ENCODE assay signal across 25 mouse cellular contexts in the genomic region with DNA sequence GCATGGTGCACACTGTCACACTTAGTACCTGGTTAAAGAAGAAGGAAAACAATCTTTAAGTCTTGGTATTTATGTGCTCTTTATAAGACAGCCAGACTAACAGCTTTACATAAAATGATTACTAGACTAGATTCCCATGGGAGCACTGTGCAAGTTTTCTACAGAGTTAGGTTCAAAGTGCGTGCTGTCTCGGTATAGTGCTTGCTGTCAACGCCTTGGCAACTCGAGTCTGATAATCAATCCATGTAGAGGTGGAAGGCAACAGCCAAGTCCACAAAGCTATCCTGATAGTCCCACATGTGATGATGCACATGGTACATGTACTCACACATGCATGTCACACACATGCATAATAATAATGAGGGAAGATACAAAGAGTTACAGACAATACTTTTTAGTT. TPM values are rescaled to one million over a fixed set of nuclear protein-coding genes. Genes with fewer than 3 reads are reported as not detected.
DNase-seq lines count a peak whose midpoint lies in the region; ATAC-seq and TF ChIP-seq lines count a peak whose summit lies in the region.
"Had no signal": no experiment of that assay in that cellular context is flagged by ENCODE, and none has a peak within 500 bp of the region (broad histone marks: within the 10 kb centered on the region; RNA-seq: fewer than 3 reads in every experiment).

No protein-coding gene starts in this region.

- TF ChIP-seq POLR2A in liver, adult 2 months (IDR thresholded peaks at IDR 0.05; ENCODE audit: extremely low read depth, insufficient read depth, low read length): no peak

- peaks cover 37% of the 10 kb centered on the region for H3K36me3 ChIP-seq in hindbrain, embryonic 15.5 days
- peaks cover 35% of the 10 kb centered on the region for H3K36me3 ChIP-seq in hindbrain, embryonic 12.5 days
- peaks cover 23% of the 10 kb centered on the region for H3K36me3 ChIP-seq in liver, adult 2 months (ENCODE audit: control insufficient read depth, insufficient read depth, low read length)
- peaks cover 14% of the 10 kb centered on the region for H3K36me3 ChIP-seq in intestine, embryonic 15.5 days
- peaks cover 34% of the 10 kb centered on the region for H3K36me3 ChIP-seq in intestine, postnatal 0 days (ENCODE audit: control insufficient read depth, insufficient read depth)
- peaks cover 33% of the 10 kb centered on the region for H3K36me3 ChIP-seq in midbrain, embryonic 14.5 days (ENCODE audit: control insufficient read depth, insufficient read depth, low read length)

- no peak overlapping the region for H3K27ac ChIP-seq in hindbrain, embryonic 15.5 days (replicated peaks)
- no peak overlapping the region for H3K27ac ChIP-seq in hindbrain, embryonic 12.5 days
- H3K27ac ChIP-seq in liver, adult 2 months (replicated peaks; ENCODE audit: insufficient read depth, low read depth, low read length): no peak overlapping the region
- H3K27ac ChIP-seq in intestine, embryonic 15.5 days: no peak overlapping the region
- H3K27ac ChIP-seq in intestine, postnatal 0 days (ENCODE audit: low read depth, low read length): peak overlapping the region; percentile 61
- no peak overlapping the region for H3K27ac ChIP-seq in midbrain, embryonic 14.5 days (replicated peaks; ENCODE audit: low read depth, low read length)
- H3K27ac ChIP-seq: forebrain, embryonic 10.5 days; forebrain, embryonic 13.5 days; heart, adult 2 months; heart, embryonic 10.5 days; heart, embryonic 13.5 days; hindbrain, embryonic 13.5 days; hindbrain, postnatal 0 days had no signal

- H3K4me1 ChIP-seq in hindbrain, embryonic 15.5 days (replicated peaks): peaks cover 10% of the 10 kb centered on the region
- no peaks in the 10 kb centered on the region; the same call in 1 of the 2 replicates for H3K4me1 ChIP-seq in hindbrain, embryonic 12.5 days
- H3K4me1 ChIP-seq in liver, adult 2 months (ENCODE audit: control insufficient read depth, insufficient read depth, low read length): peaks cover 32% of the 10 kb centered on the region
- peaks cover 19% of the 10 kb centered on the region for H3K4me1 ChIP-seq in intestine, embryonic 15.5 days (replicated peaks)
- H3K4me1 ChIP-seq in intestine, postnatal 0 days (replicated peaks; ENCODE audit: control insufficient read depth, insufficient read depth, low read length): 0 out of 2 replicates have a peak, but pooled peaks cover 4% of the 10 kb centered on the region
- H3K4me1 ChIP-seq in midbrain, embryonic 14.5 days (ENCODE audit: control insufficient read depth, insufficient read depth, low read length): no peaks in the 10 kb centered on the region
- H3K4me1 ChIP-seq: forebrain, embryonic 13.5 days had no signal

- ATAC-seq in hindbrain, embryonic 15.5 days (ENCODE audit: low FRiP score, low read depth): 0 out of 2 replicates have a peak, but pooled peaks have one; percentile 23
- no peak for ATAC-seq in hindbrain, embryonic 12.5 days (ENCODE audit: low FRiP score)
- peak; percentile 35; the same call in 1 of the 2 replicates for ATAC-seq in intestine, embryonic 15.5 days
- peak; percentile 75 for ATAC-seq in intestine, postnatal 0 days
- ATAC-seq in midbrain, embryonic 14.5 days (ENCODE audit: low FRiP score, low TSS enrichment): no peak
- ATAC-seq: activated CD4-positive, CD25-positive, alpha-beta regulatory T cell, adult 4 months; CD4-positive, CD25-positive, alpha-beta regulatory T cell, adult 4 months; forebrain, embryonic 13.5 days; forebrain, embryonic 16.5 days; hindbrain, postnatal 0 days had no signal

- no peaks in the 10 kb centered on the region for H3K27me3 ChIP-seq in hindbrain, embryonic 15.5 days
- no peaks in the 10 kb centered on the region for H3K27me3 ChIP-seq in hindbrain, embryonic 12.5 days
- H3K27me3 ChIP-seq in liver, adult 2 months (ENCODE audit: control insufficient read depth, insufficient read depth, low read length): no peaks in the 10 kb centered on the region
- no peaks in the 10 kb centered on the region for H3K27me3 ChIP-seq in intestine, embryonic 15.5 days (replicated peaks)
- H3K27me3 ChIP-seq in intestine, postnatal 0 days (replicated peaks; ENCODE audit: control insufficient read depth, insufficient read depth, low read length): no peaks in the 10 kb centered on the region
- no peaks in the 10 kb centered on the region for H3K27me3 ChIP-seq in midbrain, embryonic 14.5 days (ENCODE audit: control insufficient read depth, insufficient read depth, low read length)
- H3K27me3 ChIP-seq: forebrain, embryonic 13.5 days; heart, embryonic 13.5 days; hindbrain, embryonic 13.5 days had no signal

- H3K9ac ChIP-seq in hindbrain, embryonic 15.5 days: no peak overlapping the region
- H3K9ac ChIP-seq in hindbrain, embryonic 12.5 days: no peak overlapping the region
- no peak overlapping the region for H3K9ac ChIP-seq in liver, adult 2 months (ENCODE audit: low read depth, low read length)
- H3K9ac ChIP-seq in intestine, embryonic 15.5 days: no peak overlapping the region
- H3K9ac ChIP-seq in intestine, postnatal 0 days (ENCODE audit: low read depth, low read length): no peak overlapping the region
- H3K9ac ChIP-seq in midbrain, embryonic 14.5 days (replicated peaks; ENCODE audit: low read length): no peak overlapping the region
- H3K9ac ChIP-seq: forebrain, embryonic 13.5 days; heart, embryonic 13.5 days; hindbrain, embryonic 13.5 days had no signal

- H3K4me3 ChIP-seq in hindbrain, embryonic 15.5 days: no peak overlapping the region
- no peak overlapping the region for H3K4me3 ChIP-seq in hindbrain, embryonic 12.5 days
- H3K4me3 ChIP-seq in liver, adult 2 months (ENCODE audit: insufficient read depth, low read depth, low read length): no peak overlapping the region
- H3K4me3 ChIP-seq in intestine, embryonic 15.5 days (replicated peaks): no peak overlapping the region
- no peak overlapping the region for H3K4me3 ChIP-seq in intestine, postnatal 0 days (ENCODE audit: low read depth, low read length)
- no peak overlapping the region for H3K4me3 ChIP-seq in midbrain, embryonic 14.5 days (replicated peaks; ENCODE audit: low read depth, low read length)
- H3K4me3 ChIP-seq: forebrain, embryonic 10.5 days; forebrain, embryonic 13.5 days; heart, adult 2 months; heart, embryonic 10.5 days; heart, embryonic 13.5 days; hindbrain, embryonic 13.5 days had no signal

- TF ChIP-seq CTCF in liver, adult 2 months (IDR thresholded peaks at IDR 0.05; ENCODE audit: low read depth, low read length): no peak
- TF ChIP-seq CTCF in intestine, postnatal 0 days (IDR thresholded peaks at IDR 0.05; ENCODE audit: low read depth): no peak

- no peak overlapping the region for H3K4me2 ChIP-seq in hindbrain, embryonic 15.5 days
- H3K4me2 ChIP-seq in hindbrain, embryonic 12.5 days (replicated peaks): no peak overlapping the region
- H3K4me2 ChIP-seq in intestine, embryonic 15.5 days (replicated peaks): no peak overlapping the region
- 0 out of 2 replicates have a peak overlapping the region, but pooled peaks have one; percentile 18 for H3K4me2 ChIP-seq in intestine, postnatal 0 days (replicated peaks; ENCODE audit: low read depth)
- no peak overlapping the region for H3K4me2 ChIP-seq in midbrain, embryonic 14.5 days (ENCODE audit: low read length)
- H3K4me2 ChIP-seq: forebrain, embryonic 13.5 days; heart, embryonic 13.5 days; hindbrain, embryonic 13.5 days had no signal

- 73% methylated on average over 4 of the region's 4 CpGs for WGBS in hindbrain, embryonic 15.5 days
- 76% methylated on average over 4 of the region's 4 CpGs for WGBS in hindbrain, embryonic 12.5 days
- 12% methylated on average over 4 of the region's 4 CpGs for WGBS in liver, adult 2 months
- 70% methylated on average over 4 of the region's 4 CpGs for WGBS in intestine, embryonic 15.5 days
- 28% methylated on average over 4 of the region's 4 CpGs for WGBS in intestine, postnatal 0 days
- 87% methylated on average over 4 of the region's 4 CpGs for WGBS in midbrain, embryonic 14.5 days

- H3K9me3 ChIP-seq in hindbrain, embryonic 15.5 days: no peaks in the 10 kb centered on the region
- H3K9me3 ChIP-seq in hindbrain, embryonic 12.5 days (replicated peaks): no peaks in the 10 kb centered on the region
- no peaks in the 10 kb centered on the region for H3K9me3 ChIP-seq in intestine, embryonic 15.5 days
- no peaks in the 10 kb centered on the region for H3K9me3 ChIP-seq in intestine, postnatal 0 days (ENCODE audit: control insufficient read depth)
- H3K9me3 ChIP-seq in midbrain, embryonic 14.5 days (ENCODE audit: control insufficient read depth, low read length): no peaks in the 10 kb centered on the region
- H3K9me3 ChIP-seq: forebrain, embryonic 10.5 days; forebrain, embryonic 13.5 days; heart, embryonic 10.5 days; heart, embryonic 13.5 days; hindbrain, embryonic 13.5 days had no signal

- H3K79me2 ChIP-seq in liver, adult 2 months (ENCODE audit: control insufficient read depth, insufficient read depth, low read length): peaks cover 32% of the 10 kb centered on the region; the same call in 1 of the 2 replicates

- DNase-seq in liver, adult 2 months (ENCODE audit: extremely low read depth, low read depth, low spot score): peak; percentile 35
- DNase-seq in liver: no peak
- no peak for DNase-seq in left cerebral cortex, adult 11 months (ENCODE audit: low spot score)
- no peak for DNase-seq in midbrain, embryonic 14.5 days
- DNase-seq: adrenal gland, adult 8-10 months; adrenal gland, postnatal 25 days; cerebellum, adult 11-12 months; cerebellum, adult 8-10 months; cerebellum, postnatal 14 days; gastrocnemius, postnatal 25 days; heart, adult 2 months; heart, postnatal 14 days had no signal

RNA-seq across cellular contexts. Expression of a gene that starts 21.2 kb away (rescaled TPM):
- 158 TPM in 2 replicates for polyA plus RNA-seq in hindbrain, embryonic 15.5 days (2015; fragmentation: Nextera tagmentation; extraction: Ambion mirVana)
- 148 and 155 TPM in 2 replicates for polyA plus RNA-seq in hindbrain, embryonic 12.5 days (2016; fragmentation: Nextera tagmentation; extraction: Ambion mirVana)
- total RNA-seq in liver, adult 2 months (2014; rRNA removed): 44.6 and 47.7 TPM in 2 replicates
- 12.5 and 14.5 TPM in 2 replicates for polyA plus RNA-seq in liver, adult 2 months (2012; rRNA removed)
- polyA plus RNA-seq in intestine, embryonic 15.5 days (2015; fragmentation: Nextera tagmentation; extraction: Ambion mirVana): 169 and 180 TPM in 2 replicates
- 132 and 134 TPM in 2 replicates for polyA plus RNA-seq in intestine, postnatal 0 days (2015; fragmentation: Nextera tagmentation; extraction: Ambion mirVana)
- 156 and 185 TPM in 2 replicates for polyA plus RNA-seq in midbrain, embryonic 14.5 days (2014; fragmentation: Nextera tagmentation; extraction: Ambion mirVana)

RNA-seq across cellular contexts. Expression of a gene that starts 32.1 kb away (rescaled TPM):
- 31.4 and 33.4 TPM in 2 replicates for polyA plus RNA-seq in hindbrain, embryonic 15.5 days (2015; fragmentation: Nextera tagmentation; extraction: Ambion mirVana)
- 69.4 and 69.7 TPM in 2 replicates for polyA plus RNA-seq in hindbrain, embryonic 12.5 days (2016; fragmentation: Nextera tagmentation; extraction: Ambion mirVana)
- total RNA-seq in liver, adult 2 months (2014; rRNA removed): 4.1 and 4.4 TPM in 2 replicates
- 1.2 and 1.8 TPM in 2 replicates for polyA plus RNA-seq in liver, adult 2 months (2012; rRNA removed)
- 58.8 and 60.8 TPM in 2 replicates for polyA plus RNA-seq in intestine, embryonic 15.5 days (2015; fragmentation: Nextera tagmentation; extraction: Ambion mirVana)
- polyA plus RNA-seq in intestine, postnatal 0 days (2015; fragmentation: Nextera tagmentation; extraction: Ambion mirVana): 13.5 and 16.2 TPM in 2 replicates
- 29.0 and 45.2 TPM in 2 replicates for polyA plus RNA-seq in midbrain, embryonic 14.5 days (2014; fragmentation: Nextera tagmentation; extraction: Ambion mirVana)

Comparison
In these comparisons a context has a peak if more than half of its experiments do, and no peak if none do; other contexts are left out.
1. ATAC-seq: peak in hindbrain, embryonic 15.5 days (single experiment), intestine, embryonic 15.5 days (single experiment) and intestine, postnatal 0 days (single experiment); none in hindbrain, embryonic 12.5 days (single experiment) and midbrain, embryonic 14.5 days (single experiment).